Mouse (Mus musculus): ENCODE measurements at regions not wholly inside any gene's neighbourhood (a gene's known extent, or its start where the extent isn't known, plus 50 kb on each side); places are given as distances from the start of the nearest gene placed in this dataset.
A peak's percentile ranks its signal among the peaks of the same experiment; 100 is the strongest.

- no peak for DNase-seq
Measured at GRCm38 (mm10) chr2:144123395-144124034, 90.7 kb downstream of the Banf2 start.

GRCm38 (mm10) chr2:144127082-144128037, 94.5 kb downstream of the Banf2 start:
- no peak for DNase-seq

- no peak for DNase-seq
Measured at GRCm38 (mm10) chr2:144128038-144128402, 95.2 kb downstream of the Banf2 start.

- no peak for DNase-seq
Measured at GRCm38 (mm10) chr2:144128527-144128926, 95.7 kb downstream of the Banf2 start.

- DNase-seq = no peak
Measured at GRCm38 (mm10) chr2:144133806-144134574, 101.1 kb downstream of the Banf2 start.

GRCm38 (mm10) chr2:144134575-144134958, 101.7 kb downstream of the Banf2 start:
- DNase-seq = no peak

- DNase-seq = no peak
Measured at GRCm38 (mm10) chr2:144135586-144135985, 102.7 kb downstream of the Banf2 start.

- DNase-seq = peak; percentile 12
Measured at GRCm38 (mm10) chr2:144143620-144144384, 110.9 kb downstream of the Banf2 start.

GRCm38 (mm10) chr2:144144486-144145136, 111.8 kb downstream of the Banf2 start:
- peak; percentile 25 for DNase-seq

- no peak for DNase-seq
Measured at GRCm38 (mm10) chr2:144156456-144157211, 113.8 kb upstream of the Mgme1 start.

GRCm38 (mm10) chr2:144157343-144157742, 113.1 kb upstream of the Mgme1 start:
- DNase-seq = no peak

- DNase-seq = no peak
Measured at GRCm38 (mm10) chr2:144158256-144158655, 112.2 kb upstream of the Mgme1 start.

- DNase-seq = no peak
Measured at GRCm38 (mm10) chr2:144159854-144160331, 110.6 kb upstream of the Mgme1 start.

GRCm38 (mm10) chr2:144160434-144160833, 110.0 kb upstream of the Mgme1 start:
- no peak for DNase-seq

- no peak for DNase-seq
Measured at GRCm38 (mm10) chr2:144161852-144162251, 108.6 kb upstream of the Mgme1 start.

- DNase-seq = no peak
Measured at GRCm38 (mm10) chr2:144164102-144164501, 106.4 kb upstream of the Mgme1 start.

- DNase-seq = peak; percentile 78
Measured at GRCm38 (mm10) chr2:144164986-144165821, 105.3 kb upstream of the Mgme1 start.

GRCm38 (mm10) chr2:144166102-144166750, 104.2 kb upstream of the Mgme1 start:
- no peak for DNase-seq

- no peak for DNase-seq
Measured at GRCm38 (mm10) chr2:144169576-144170178, 100.8 kb upstream of the Mgme1 start.
